Mouse (Mus musculus) embryonic facial prominence, embryonic 10.5 days (tissue): ENCODE data around the gene Fgf14. TPM values are rescaled to one million over a fixed set of nuclear protein-coding genes. Genes with fewer than 3 reads are reported as not detected.
"Not testable (repeated sequence)": the region's sequence is repeated elsewhere in the genome, so short reads cannot be mapped to it uniquely, and the experiment has no call there.

Experiments used
- DNase-seq: peaks from one replicate; pipeline ENCODE4 v3.0.0-alpha.2; 2017; ENCODE audit warnings: low spot score
- H3K27ac ChIP-seq: fragments of 300-500 bp; sonication (generic); replicated peaks from 2 replicates; pipeline ENCODE4 v1.5.1; 2016; ENCODE audit warnings: mild to moderate bottlenecking
- H3K27me3 ChIP-seq: fragments of 300-500 bp; sonication (generic); replicated peaks from 2 replicates; pipeline ENCODE4 v1.6.1; 2016; ENCODE audit warnings: low read depth, mild to moderate bottlenecking; ENCODE audit not compliant: poor library complexity, severe bottlenecking
- H3K36me3 ChIP-seq: fragments of 300-500 bp; sonication (generic); replicated peaks from 2 replicates; pipeline ENCODE4 v1.6.1; 2016; ENCODE audit warnings: mild to moderate bottlenecking, moderate library complexity
- H3K4me1 ChIP-seq: fragments of 300-500 bp; sonication (generic); 2 replicates; pipeline ENCODE4 v1.6.1; 2016
- H3K4me3 ChIP-seq: fragments of 300-500 bp; sonication (generic); 2 replicates; pipeline ENCODE4 v1.5.1; 2016; ENCODE audit warnings: mild to moderate bottlenecking, moderate library complexity
- H3K9me3 ChIP-seq: fragments of 300-500 bp; sonication (generic); 2 replicates; pipeline ENCODE4 v1.6.1; 2016; ENCODE audit warnings: mild to moderate bottlenecking
- WGBS: fragments of 180-500 bp; shearing (Covaris S2); methylation state at CpG from one replicate; pipeline ENCODE4 v1.1.7; 2016; 5-methylcytosine and 5-hydroxymethylcytosine counted together
- polyA plus RNA-seq: library from polyadenylated mRNA; unstranded; fragments of >200 nt; fragmentation: Nextera tagmentation; extraction: Ambion mirVana; gene quantifications from 2 replicates; pipeline ENCODE4 v1.2.1, GENCODE M21; 2016

Gene Fgf14
- polyA plus RNA-seq, 1 experiment from 2014 or later = 1.2 TPM

- no peak for DNase-seq
- Histone ChIP-seq H3K27me3 (no peaks in the 10 kb centered on the region), H3K4me3 (no peak overlapping the region), H3K27ac (no peak overlapping the region), H3K36me3 (no peaks in the 10 kb centered on the region), H3K9me3 (no peaks in the 10 kb centered on the region), H3K4me1 (no peaks in the 10 kb centered on the region)
Measured at GRCm38 (mm10) chr14:124083126-124083525, 593.8 kb downstream of the Fgf14 start.

GRCm38 (mm10) chr14:124044016-124044415 is 632.9 kb downstream of the Fgf14 start:
- Histone ChIP-seq H3K27me3 (no peaks in the 10 kb centered on the region), H3K9me3 (no peaks in the 10 kb centered on the region)
- no peak for DNase-seq

GRCm38 (mm10) chr14:124040651-124041050 is 636.3 kb downstream of the Fgf14 start:
- Histone ChIP-seq H3K4me3 (no peak overlapping the region), H3K36me3 (no peaks in the 10 kb centered on the region), H3K27me3 (no peaks in the 10 kb centered on the region), H3K27ac (no peak overlapping the region), H3K9me3 (no peaks in the 10 kb centered on the region), H3K4me1 (peaks cover 9% of the 10 kb centered on the region; the same call in 1 of the 2 replicates)
- WGBS = 80% methylated on average over 1 of the region's 1 CpGs
- no peak for DNase-seq

More at GRCm38 (mm10) chr14:124044016-124044415, 632.9 kb downstream of the Fgf14 start:
- no peaks in the 10 kb centered on the region for H3K36me3 ChIP-seq
- 84% methylated on average over 1 of the region's 1 CpGs for WGBS
- no peaks in the 10 kb centered on the region for H3K4me1 ChIP-seq
- H3K4me3 ChIP-seq = no peak overlapping the region
- no peak overlapping the region for H3K27ac ChIP-seq

GRCm38 (mm10) chr14:124037434-124037833 is 639.5 kb downstream of the Fgf14 start:
- no peak overlapping the region for H3K4me3 ChIP-seq
- H3K36me3 ChIP-seq = no peaks in the 10 kb centered on the region
- 77% methylated on average over 4 of the region's 4 CpGs for WGBS
- H3K4me1 ChIP-seq = peaks cover 9% of the 10 kb centered on the region; the same call in 1 of the 2 replicates
- H3K9me3 ChIP-seq = no peaks in the 10 kb centered on the region
- H3K27ac ChIP-seq = no peak overlapping the region
- H3K27me3 ChIP-seq = no peaks in the 10 kb centered on the region
- no peak for DNase-seq

GRCm38 (mm10) chr14:124036575-124037205 is 640.2 kb downstream of the Fgf14 start:
- 32% methylated on average over 1 of the region's 1 CpGs for WGBS
- Histone ChIP-seq H3K4me1 (peaks cover 9% of the 10 kb centered on the region; the same call in 1 of the 2 replicates), H3K4me3 (no peak overlapping the region), H3K27ac (no peak overlapping the region), H3K9me3 (no peaks in the 10 kb centered on the region), H3K27me3 (no peaks in the 10 kb centered on the region), H3K36me3 (no peaks in the 10 kb centered on the region)
- DNase-seq = no peak

GRCm38 (mm10) chr14:124033302-124033701 is 643.6 kb downstream of the Fgf14 start:
- H3K27me3 ChIP-seq = not testable (repeated sequence)
- 46% methylated on average over 3 of the region's 3 CpGs for WGBS

GRCm38 (mm10) chr14:124027886-124028670 is 648.8 kb downstream of the Fgf14 start:
- Histone ChIP-seq H3K27me3 (no peaks in the 10 kb centered on the region), H3K4me1 (no peaks in the 10 kb centered on the region), H3K4me3 (no peak overlapping the region), H3K9me3 (peaks cover 5% of the 10 kb centered on the region; the same call in 1 of the 2 replicates), H3K36me3 (no peaks in the 10 kb centered on the region), H3K27ac (no peak overlapping the region)
- DNase-seq = no peak
- WGBS = 91% methylated on average over 1 of the region's 1 CpGs

More at GRCm38 (mm10) chr14:124033302-124033701, 643.6 kb downstream of the Fgf14 start:
- not testable (repeated sequence) for H3K36me3 ChIP-seq, H3K4me3 ChIP-seq, H3K27ac ChIP-seq, H3K9me3 ChIP-seq, H3K4me1 ChIP-seq, DNase-seq

- Histone ChIP-seq H3K9me3 (no peaks in the 10 kb centered on the region), H3K36me3 (no peaks in the 10 kb centered on the region), H3K27me3 (no peaks in the 10 kb centered on the region), H3K27ac (no peak overlapping the region), H3K4me3 (no peak overlapping the region), H3K4me1 (no peaks in the 10 kb centered on the region)
- no peak for DNase-seq
- WGBS = 78% methylated on average over 2 of the region's 2 CpGs
Measured at GRCm38 (mm10) chr14:123990591-123991195, 686.2 kb downstream of the Fgf14 start.

- Histone ChIP-seq H3K4me3 (no peak overlapping the region), H3K27me3 (no peaks in the 10 kb centered on the region), H3K27ac (no peak overlapping the region), H3K4me1 (no peaks in the 10 kb centered on the region), H3K9me3 (no peaks in the 10 kb centered on the region), H3K36me3 (no peaks in the 10 kb centered on the region)
- 94% methylated on average over 6 of the region's 6 CpGs for WGBS
- DNase-seq = no peak
Measured at GRCm38 (mm10) chr14:123967996-123968395, 708.9 kb downstream of the Fgf14 start.

GRCm38 (mm10) chr14:123966531-123966930 is 710.4 kb downstream of the Fgf14 start:
- H3K4me3 ChIP-seq = no peak overlapping the region
- H3K36me3 ChIP-seq = no peaks in the 10 kb centered on the region
- H3K27me3 ChIP-seq = no peaks in the 10 kb centered on the region
- WGBS = 72% methylated on average over 2 of the region's 2 CpGs
- H3K27ac ChIP-seq = no peak overlapping the region
- H3K9me3 ChIP-seq = no peaks in the 10 kb centered on the region
- H3K4me1 ChIP-seq = no peaks in the 10 kb centered on the region
- no peak for DNase-seq
